Mouse (Mus musculus) thymus, adult 18-20 months (tissue): ENCODE data around the gene Wnt5b.

Experiments
- DNase-seq, 2 experiments: peaks; one replicate each; pipeline ENCODE4 v3.0.0; 2022; ENCODE audit warnings: mixed read lengths in 2 of 2

The Wnt5b gene

GRCm38 (mm10) chr6:119521482-119521900, 22.7 kb downstream of the Wnt5b start:
- no peak for DNase-seq

GRCm38 (mm10) chr6:119520731-119521130, 23.4 kb downstream of the Wnt5b start:
- DNase-seq: no peak

- DNase-seq: no peak
Measured at GRCm38 (mm10) chr6:119514085-119514484, 30.1 kb downstream of the Wnt5b start.

GRCm38 (mm10) chr6:119513452-119513851, 30.7 kb downstream of the Wnt5b start:
- DNase-seq: no peak

GRCm38 (mm10) chr6:119512701-119513100, 31.4 kb downstream of the Wnt5b start:
- no peak for DNase-seq

GRCm38 (mm10) chr6:119509437-119510037, 34.6 kb downstream of the Wnt5b start:
- DNase-seq: no peak

- peak; percentile 28 to 69 for DNase-seq
Measured at GRCm38 (mm10) chr6:119508634-119509375, 35.3 kb downstream of the Wnt5b start.

GRCm38 (mm10) chr6:119508221-119508620, 35.9 kb downstream of the Wnt5b start:
- no peak for DNase-seq

GRCm38 (mm10) chr6:119505525-119506225, 38.5 kb downstream of the Wnt5b start:
- DNase-seq: no peak

GRCm38 (mm10) chr6:119504756-119505155, 39.4 kb downstream of the Wnt5b start:
- no peak for DNase-seq

GRCm38 (mm10) chr6:119502031-119502430, 42.1 kb downstream of the Wnt5b start:
- DNase-seq: peak; percentile 49 to 62

GRCm38 (mm10) chr6:119500086-119500485, 44.1 kb downstream of the Wnt5b start:
- DNase-seq: no peak

- peak; percentile 56 to 77 for DNase-seq
Measured at GRCm38 (mm10) chr6:119499271-119499670, 44.9 kb downstream of the Wnt5b start.

GRCm38 (mm10) chr6:119492630-119493014, 51.5 kb downstream of the Wnt5b start:
- DNase-seq: no peak

- no peak for DNase-seq
Measured at GRCm38 (mm10) chr6:119491997-119492629, 52.0 kb downstream of the Wnt5b start.

- DNase-seq: no peak
Measured at GRCm38 (mm10) chr6:119491006-119491405, 53.1 kb downstream of the Wnt5b start.

GRCm38 (mm10) chr6:119490549-119490948, 53.6 kb downstream of the Wnt5b start:
- no peak for DNase-seq

- DNase-seq: no peak
Measured at GRCm38 (mm10) chr6:119489765-119490164, 54.4 kb downstream of the Wnt5b start.

- DNase-seq: no peak
Measured at GRCm38 (mm10) chr6:119487619-119488018, 56.5 kb downstream of the Wnt5b start.

- no peak for DNase-seq
Measured at GRCm38 (mm10) chr6:119487085-119487458, 57.1 kb downstream of the Wnt5b start.

GRCm38 (mm10) chr6:119486381-119487084, 57.6 kb downstream of the Wnt5b start:
- no peak for DNase-seq

- no peak for DNase-seq
Measured at GRCm38 (mm10) chr6:119485486-119485885, 58.7 kb downstream of the Wnt5b start.
